Mouse (Mus musculus): ENCODE data around the gene Gm20824.
"Not testable (repeated sequence)": the region's sequence is repeated elsewhere in the genome, so short reads cannot be mapped to it uniquely, and the experiment has no call there.

Gm20824 gene

GRCm38 (mm10) chrY:8257607-8258006 is at the start of gene Gm20824:
Gene Gm20824, plus strand, starts transcription at chrY:8257907.
- DNase-seq (ENCODE audit: low read depth, low spot score), result not testable (repeated sequence)
